Mouse (Mus musculus): Measurements from ENCODE around the gene Trpc2. TPM values are rescaled to one million over a fixed set of nuclear protein-coding genes. Genes with fewer than 3 reads are reported as not detected.

Gene Trpc2
- total RNA-seq, 2 experiments from 2014 or later, result 0.91 TPM; not detected in 1

DNA sequence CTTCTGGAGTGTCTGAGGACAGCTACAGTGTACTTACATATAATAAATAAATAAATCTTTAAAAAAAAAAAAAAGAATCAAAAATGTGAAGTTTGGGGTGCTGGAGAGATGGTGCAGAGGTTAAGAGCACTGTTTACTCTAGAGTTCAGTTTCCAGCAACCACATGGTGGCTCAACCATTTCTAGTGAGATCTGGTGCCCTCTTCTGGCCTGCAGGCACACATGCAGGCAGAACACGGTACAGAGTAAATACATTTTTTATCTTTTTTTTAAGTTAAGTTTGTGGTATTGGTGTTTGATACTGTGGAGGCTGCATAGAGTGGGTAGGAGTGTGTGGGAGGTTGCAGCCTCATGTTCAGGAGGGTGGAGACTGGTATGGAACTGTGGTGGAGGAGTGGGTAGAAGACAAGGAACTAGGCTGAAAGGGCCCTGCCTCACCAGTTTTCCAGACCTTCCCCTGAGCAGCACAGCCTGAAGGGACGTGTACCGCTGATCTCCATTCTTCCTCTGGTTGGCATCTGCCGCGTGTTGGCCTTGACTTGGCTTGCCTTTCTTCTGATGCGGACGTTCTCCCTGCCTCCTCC lies 6.1 kb upstream of the Trpc2 start:
- TF ChIP-seq CTCF (IDR thresholded peaks at IDR 0.05), result peak; percentile 71
- intact Hi-C loops (cut with DNase I), result loop anchor here (5.0 kb wide), 1 partner anchor 420 kb away; no protein-coding TSS in a partner anchor
- DNase-seq (ENCODE audit: extremely low spot score in 1 of 2, low spot score in 2 of 2), result no peak

DNA sequence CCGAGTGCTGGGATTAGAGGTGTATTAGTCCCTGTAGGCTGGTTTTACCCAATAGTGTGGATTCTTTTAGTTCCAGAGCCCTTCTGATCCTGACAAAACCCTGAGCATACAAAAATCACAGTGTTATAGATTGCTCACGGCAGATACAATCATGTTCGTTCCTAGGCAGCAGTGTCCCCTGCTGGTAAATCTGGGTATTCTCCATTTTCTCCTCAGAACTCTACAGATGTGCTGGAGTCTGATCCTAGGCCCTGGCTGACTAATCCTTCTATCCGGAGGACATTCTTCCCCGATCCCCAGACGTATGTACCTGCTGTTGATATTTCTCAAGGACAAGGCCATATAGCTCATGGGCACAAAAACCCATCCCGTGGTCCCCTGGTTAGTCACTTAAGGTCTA lies 4.4 kb upstream of the Trpc2 start:
- intact Hi-C loops (cut with DNase I), result loop anchor here (2.0 to 5.0 kb wide), 3 partner anchors 80 to 421 kb away; no protein-coding TSS in a partner anchor
- no peak overlapping the region for H3K27ac ChIP-seq
- no peak for DNase-seq (ENCODE audit: extremely low spot score in 1 of 2, low spot score in 2 of 2)
- no peak overlapping the region for H3K4me3 ChIP-seq
- peak; percentile 80 for TF ChIP-seq CTCF (IDR thresholded peaks at IDR 0.05)

More for the DNA sequence above, 6.1 kb upstream of the Trpc2 start:
- Histone ChIP-seq H3K4me3 (no peak overlapping the region), H3K27ac (no peak overlapping the region)

DNA sequence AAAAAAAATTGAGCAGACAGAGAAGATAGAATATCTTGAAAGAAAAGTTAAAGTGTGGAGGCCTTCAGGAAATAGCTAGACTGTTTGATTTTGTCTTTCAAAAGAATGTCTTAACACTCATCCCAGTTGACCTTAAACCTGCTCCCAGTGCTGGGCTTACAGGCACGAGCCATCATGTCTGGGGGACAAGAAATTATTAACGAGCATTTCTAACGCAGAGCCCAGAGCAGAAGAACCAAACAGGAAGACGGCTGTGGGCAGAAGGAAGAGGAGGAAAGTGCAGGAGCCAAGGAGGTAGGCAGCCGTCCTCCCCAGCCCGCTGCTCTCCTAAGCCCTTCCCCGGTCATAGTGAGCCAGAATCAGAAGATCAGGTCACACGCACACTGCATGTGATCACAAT lies 2.6 kb upstream of the Trpc2 start:
- H3K4me3 ChIP-seq, result no peak overlapping the region
- no peak for TF ChIP-seq CTCF (IDR thresholded peaks at IDR 0.05)
- intact Hi-C loops (cut with DNase I), result no loop called here
- DNase-seq (ENCODE audit: extremely low spot score in 1 of 2, low spot score in 2 of 2), result no peak
- H3K27ac ChIP-seq, result no peak overlapping the region

DNA sequence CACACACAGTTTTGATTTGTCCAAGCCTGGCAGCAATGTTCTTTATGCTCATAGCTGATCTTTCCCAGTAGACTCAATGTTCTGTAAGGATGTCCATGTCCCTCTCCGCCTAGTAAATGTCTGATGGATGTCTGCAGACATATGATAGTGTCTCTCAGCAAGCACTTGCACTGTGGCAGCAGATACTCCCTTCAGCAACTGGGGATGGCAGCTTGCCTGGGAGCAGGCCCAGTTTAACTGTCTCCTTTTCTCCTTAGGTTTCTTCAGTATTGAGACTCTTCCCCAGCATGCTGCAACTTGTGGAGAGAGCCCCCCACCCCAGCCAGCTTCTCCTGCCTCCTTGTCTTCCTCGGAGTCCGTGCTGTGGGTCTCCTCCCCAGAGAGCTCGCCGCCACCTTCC lies 1.1 kb upstream of the Trpc2 start:
- DNase-seq (ENCODE audit: extremely low spot score in 1 of 2, low spot score in 2 of 2), result no peak
- Histone ChIP-seq H3K4me3 (no peak overlapping the region), H3K27ac (no peak overlapping the region)
- intact Hi-C loops (cut with DNase I), result no loop called here
- TF ChIP-seq CTCF (IDR thresholded peaks at IDR 0.05), result no peak

DNA sequence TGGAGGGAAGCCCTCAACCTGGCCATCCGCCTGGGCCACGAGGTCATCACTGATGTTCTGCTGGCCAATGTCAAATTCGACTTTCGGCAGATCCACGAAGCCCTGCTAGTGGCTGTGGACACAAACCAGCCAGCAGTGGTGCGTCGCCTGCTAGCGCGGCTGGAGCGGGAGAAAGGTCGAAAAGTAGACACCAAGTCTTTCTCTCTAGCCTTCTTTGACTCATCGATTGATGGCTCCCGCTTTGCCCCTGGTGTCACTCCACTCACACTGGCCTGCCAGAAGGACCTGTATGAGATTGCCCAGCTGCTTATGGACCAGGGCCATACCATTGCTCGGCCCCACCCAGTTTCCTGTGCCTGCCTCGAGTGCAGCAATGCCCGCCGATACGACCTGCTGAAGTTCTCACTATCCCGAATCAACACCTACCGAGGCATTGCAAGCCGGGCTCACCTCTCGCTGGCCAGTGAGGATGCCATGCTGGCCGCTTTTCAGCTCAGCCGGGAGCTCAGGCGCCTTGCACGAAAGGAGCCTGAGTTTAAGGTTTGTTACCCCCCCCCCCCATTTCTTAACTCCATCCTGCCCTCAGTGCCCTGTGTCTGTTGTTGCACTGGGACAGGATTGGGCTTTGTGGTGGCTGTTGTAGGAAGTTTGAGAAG lies 1.3 kb downstream of the Trpc2 start:
- intact Hi-C loops (cut with DNase I), result no loop called here
- no peak for DNase-seq (ENCODE audit: extremely low spot score in 1 of 2, low spot score in 2 of 2)
- Histone ChIP-seq H3K4me3 (no peak overlapping the region), H3K27ac (no peak overlapping the region)
- no peak for TF ChIP-seq CTCF (IDR thresholded peaks at IDR 0.05)

DNA sequence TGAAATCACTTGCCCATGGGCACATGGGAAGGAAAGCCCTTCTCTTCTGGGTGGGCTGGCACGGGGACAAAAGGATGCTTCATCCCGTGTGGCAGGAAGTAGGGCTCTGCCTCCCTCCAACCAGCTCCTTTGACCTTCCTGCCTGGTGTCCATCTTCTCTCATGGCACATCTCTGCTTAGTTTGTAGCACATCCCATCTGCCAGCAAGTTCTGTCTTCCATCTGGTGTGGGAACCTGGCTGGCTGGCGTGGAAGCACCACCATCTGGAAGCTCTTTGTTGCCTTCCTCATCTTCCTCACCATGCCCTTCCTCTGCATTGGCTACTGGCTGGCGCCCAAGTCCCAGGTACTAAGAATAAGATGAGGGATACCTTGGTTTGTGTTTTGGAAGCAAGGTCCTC lies 4.4 kb downstream of the Trpc2 start:
- H3K4me3 ChIP-seq, result no peak overlapping the region
- intact Hi-C loops (cut with DNase I), result no loop called here
- no peak overlapping the region for H3K27ac ChIP-seq
- DNase-seq (ENCODE audit: extremely low spot score in 1 of 2, low spot score in 2 of 2), result peak in 1 of 2 experiments; percentile 24
- no peak for TF ChIP-seq CTCF (IDR thresholded peaks at IDR 0.05)

DNA sequence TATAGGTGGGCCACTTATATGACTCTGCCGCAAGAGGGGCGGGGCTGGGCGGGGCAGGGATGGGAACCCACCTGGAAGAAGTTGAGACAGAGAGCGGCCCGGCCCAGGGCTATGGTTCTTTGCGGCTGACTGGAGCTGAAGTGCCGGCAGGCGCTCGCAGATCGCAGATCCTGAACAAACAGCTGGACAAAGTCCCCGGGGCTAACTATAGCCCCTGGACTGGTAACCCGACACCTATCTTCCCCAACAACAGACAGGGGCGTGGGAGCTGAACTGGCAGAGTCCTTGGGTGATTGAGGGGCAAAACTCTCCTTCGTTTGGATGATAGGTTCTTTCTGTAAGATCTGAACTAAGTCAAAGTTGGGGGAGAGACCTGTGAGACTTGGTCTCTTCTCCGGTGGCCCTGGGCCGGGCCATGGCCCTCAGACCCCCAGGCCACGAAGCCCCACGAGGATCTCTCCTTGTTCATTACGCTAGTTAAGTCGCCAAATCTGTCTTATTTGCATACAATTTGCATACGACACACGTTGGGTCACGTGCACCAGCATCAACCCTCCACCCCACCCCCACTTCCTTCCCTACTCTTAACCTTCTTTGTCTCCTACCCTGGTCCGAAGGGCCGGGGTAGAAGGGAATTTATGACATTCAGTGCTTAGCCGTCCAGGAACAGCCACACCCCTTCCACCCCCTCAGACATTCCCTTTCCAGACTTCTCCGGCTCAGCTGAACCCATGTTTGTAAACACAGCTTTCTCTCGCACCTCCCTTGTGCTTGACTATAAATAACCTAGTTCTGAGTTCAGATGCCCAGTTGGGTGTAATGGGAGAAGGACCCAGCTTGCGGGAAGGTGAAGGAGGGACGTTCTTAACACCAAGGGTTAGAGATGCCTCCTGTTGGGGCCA lies 17.1 kb downstream of the Trpc2 start:
- intact Hi-C loops (cut with DNase I), result no loop called here
- Histone ChIP-seq H3K4me3 (no peak overlapping the region), H3K27ac (no peak overlapping the region)
- TF ChIP-seq CTCF (IDR thresholded peaks at IDR 0.05), result no peak
- no peak for DNase-seq (ENCODE audit: extremely low spot score in 1 of 2, low spot score in 2 of 2)

DNA sequence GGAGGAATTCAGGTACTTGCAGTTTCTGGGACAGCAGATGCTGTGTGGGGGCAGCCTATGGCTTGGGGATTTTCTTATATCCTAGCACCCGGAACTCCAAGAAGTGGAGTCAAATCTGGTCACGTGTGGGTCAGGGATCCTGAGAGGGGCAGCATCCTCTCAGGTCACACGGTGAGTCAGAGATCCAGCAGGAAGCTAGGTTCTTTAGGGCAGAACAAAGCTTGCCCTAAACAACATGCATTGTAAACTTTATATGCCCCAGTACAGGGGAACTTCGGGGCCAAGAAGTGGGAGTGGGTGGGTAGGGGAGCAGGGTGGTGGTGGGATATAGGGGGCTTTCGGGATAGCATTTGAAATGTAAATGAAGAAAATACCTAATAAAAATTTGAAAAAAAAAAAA lies 18.0 kb downstream of the Trpc2 start:
- intact Hi-C loops (cut with DNase I), result no loop called here
- H3K4me3 ChIP-seq, result no peak overlapping the region
- DNase-seq (ENCODE audit: extremely low spot score in 1 of 2, low spot score in 2 of 2), result no peak
- no peak for TF ChIP-seq CTCF (IDR thresholded peaks at IDR 0.05)
- no peak overlapping the region for H3K27ac ChIP-seq

DNA sequence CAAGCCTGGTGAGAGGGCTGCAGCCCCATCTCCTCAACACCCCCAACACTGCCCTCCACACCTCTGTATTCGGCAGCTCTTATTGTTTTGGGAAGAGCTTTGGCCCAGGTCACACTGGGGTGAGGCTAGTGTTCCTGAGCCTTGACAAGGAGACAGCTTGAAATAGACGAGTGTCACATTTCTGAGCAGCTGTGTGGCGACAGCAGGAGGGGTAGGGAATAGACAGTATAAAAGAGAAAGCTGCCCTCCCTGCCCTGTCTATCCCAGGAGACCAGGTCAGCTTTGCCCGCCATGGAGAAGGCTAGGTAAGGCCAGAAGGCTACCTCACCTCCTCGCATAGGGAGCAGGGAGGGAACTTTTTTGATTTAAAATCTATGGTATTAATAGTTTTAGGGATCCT lies 18.6 kb downstream of the Trpc2 start, which contains the start of gene Art1:
Gene Art1 (plus strand): TSS at position 257 of the 400 bp plus-strand sequence.
- Histone ChIP-seq H3K27ac (no peak within 1 kb of the TSS), H3K4me3 (no peak within 1 kb of the TSS)
- no peak for TF ChIP-seq CTCF (IDR thresholded peaks at IDR 0.05)
- DNase-seq (ENCODE audit: extremely low spot score in 1 of 2, low spot score in 2 of 2), result no peak
- intact Hi-C loops (cut with DNase I), result no loop called here

DNA sequence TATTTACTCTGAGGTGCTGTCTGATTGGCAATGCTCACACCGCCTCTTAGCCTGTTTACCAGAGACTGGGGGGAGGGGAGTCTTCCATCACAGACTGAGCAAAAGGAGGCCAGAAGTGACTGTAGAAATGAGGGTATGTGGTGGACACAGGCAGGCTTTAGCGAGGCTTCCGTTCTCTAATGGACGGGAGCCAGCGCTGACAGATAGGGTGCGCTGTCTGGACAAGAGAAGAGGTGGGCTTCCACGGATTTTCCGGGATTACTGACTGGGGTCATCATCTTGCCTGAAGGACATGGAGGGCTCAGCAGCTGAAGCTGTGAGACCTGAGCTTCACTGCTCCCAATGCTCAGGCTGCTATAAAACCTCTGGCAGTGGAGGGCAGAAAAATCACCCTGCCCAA lies 19.3 kb downstream of the Trpc2 start:
- intact Hi-C loops (cut with DNase I), result no loop called here
- H3K27ac ChIP-seq, result no peak overlapping the region
- DNase-seq (ENCODE audit: extremely low spot score in 1 of 2, low spot score in 2 of 2), result no peak
- no peak overlapping the region for H3K4me3 ChIP-seq
- TF ChIP-seq CTCF (IDR thresholded peaks at IDR 0.05), result no peak

DNA sequence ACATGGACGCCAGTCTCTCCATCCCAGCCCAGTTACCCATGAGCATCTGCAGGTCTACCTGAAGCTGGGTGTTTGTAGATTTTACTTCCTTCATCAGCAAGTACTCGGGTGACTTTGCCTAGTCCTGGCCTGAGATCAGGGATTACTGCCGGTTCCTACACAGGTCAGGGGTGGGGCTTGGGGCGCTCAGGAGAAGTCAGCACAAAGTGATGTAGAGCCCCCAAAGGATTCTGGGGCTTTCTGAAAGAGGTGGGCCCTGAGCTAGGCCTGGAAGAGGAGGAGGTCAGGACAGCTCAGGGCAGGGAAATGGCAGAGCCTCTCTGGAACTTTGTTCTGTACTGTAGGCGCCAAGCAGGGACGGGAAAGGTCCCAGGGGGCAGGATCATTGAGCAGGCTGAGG lies 19.8 kb downstream of the Trpc2 start:
- intact Hi-C loops (cut with DNase I), result no loop called here
- TF ChIP-seq CTCF (IDR thresholded peaks at IDR 0.05), result no peak
- DNase-seq (ENCODE audit: extremely low spot score in 1 of 2, low spot score in 2 of 2), result no peak

DNA sequence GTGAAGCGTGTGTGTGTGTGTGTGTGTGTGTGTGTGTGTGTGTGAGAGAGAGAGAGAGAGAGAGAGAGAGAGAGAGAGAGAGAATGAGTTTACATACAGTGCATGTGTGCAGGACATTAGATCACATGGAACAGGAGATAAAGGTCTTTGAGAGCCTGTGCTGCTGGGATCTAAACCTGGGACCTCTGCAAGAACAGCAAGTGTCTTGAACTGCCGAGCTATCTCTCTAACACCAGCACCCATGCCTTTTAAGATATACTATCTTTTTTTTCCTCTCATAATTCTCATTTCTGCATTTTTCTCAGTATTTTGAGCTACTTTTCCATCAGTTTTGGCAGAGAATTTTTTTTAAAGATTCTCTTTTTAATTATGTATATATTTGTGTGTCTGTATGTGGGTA lies 20.6 kb downstream of the Trpc2 start:
- TF ChIP-seq CTCF (IDR thresholded peaks at IDR 0.05), result no peak
- no peak for DNase-seq (ENCODE audit: extremely low spot score in 1 of 2, low spot score in 2 of 2)
- Histone ChIP-seq H3K27ac (no peak overlapping the region), H3K4me3 (no peak overlapping the region)
- intact Hi-C loops (cut with DNase I), result no loop called here

More for the DNA sequence above, 19.8 kb downstream of the Trpc2 start:
- Histone ChIP-seq H3K27ac (no peak overlapping the region), H3K4me3 (no peak overlapping the region)
